Mouse (Mus musculus): ENCODE measurements around the gene Rom1. TPM values are rescaled to one million over a fixed set of nuclear protein-coding genes. Genes with fewer than 3 reads are reported as not detected.
"Not testable (repeated sequence)": the region's sequence is repeated elsewhere in the genome, so short reads cannot be mapped to it uniquely, and the experiment has no call there.

The Rom1 gene
- polyA plus RNA-seq, 1 experiment: 10.4 TPM

DNA sequence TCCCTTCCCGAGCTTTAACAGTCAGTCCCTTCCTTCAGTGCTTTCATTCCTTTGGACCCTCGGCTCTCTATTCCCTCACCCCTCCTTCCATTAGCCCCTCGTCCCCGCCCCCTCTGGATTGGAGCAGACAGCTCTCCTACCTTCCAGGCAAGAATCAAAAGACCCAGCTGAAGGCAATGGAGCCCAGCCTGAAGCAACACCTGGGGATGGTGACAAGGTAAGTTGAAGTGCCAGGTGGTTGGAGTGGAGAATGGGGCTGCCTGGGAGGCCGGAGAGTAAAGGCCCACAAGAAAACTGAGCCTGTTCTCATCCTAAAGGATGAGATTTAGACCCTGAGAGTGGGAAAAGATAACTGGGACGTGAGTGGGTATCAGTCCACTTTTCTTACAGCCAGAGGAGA, 20.6 kb downstream of the Rom1 start:
- H3K27me3 ChIP-seq (ENCODE audit: control insufficient read depth, insufficient read depth, insufficient read length): no peaks in the 10 kb centered on the region
- H3K79me3 ChIP-seq (ENCODE audit: low read depth): peaks cover 3% of the 10 kb centered on the region
- no peaks in the 10 kb centered on the region for H3K79me2 ChIP-seq (ENCODE audit: control insufficient read depth, insufficient read depth)
- peaks cover 96% of the 10 kb centered on the region for H3K36me3 ChIP-seq (ENCODE audit: control insufficient read depth, insufficient read depth)
- TF ChIP-seq USF1 (IDR thresholded peaks at IDR 0.05; ENCODE audit: low read depth) (no peak), FOSL1 (IDR thresholded peaks at IDR 0.05; ENCODE audit: insufficient read depth, low read length, poor library complexity, severe bottlenecking) (no peak), MYOG (IDR thresholded peaks at IDR 0.05; ENCODE audit: control insufficient read depth, extremely low read depth, insufficient read length) (no peak), CEBPB (IDR thresholded peaks at IDR 0.05; ENCODE audit: low read depth) (no peak), MAX (IDR thresholded peaks at IDR 0.05) (no peak), CTCF (IDR thresholded peaks at IDR 0.05; ENCODE audit: control insufficient read depth, insufficient read depth, insufficient read length) (no peak), MYOD1 (IDR thresholded peaks at IDR 0.05; ENCODE audit: control insufficient read depth, insufficient read length, low read depth) (no peak)
- no peak overlapping the region for H3ac ChIP-seq (ENCODE audit: control insufficient read depth, insufficient read length, low read depth)
- no peak overlapping the region for H3K4me3 ChIP-seq (ENCODE audit: insufficient read depth, poor library complexity, severe bottlenecking)

DNA sequence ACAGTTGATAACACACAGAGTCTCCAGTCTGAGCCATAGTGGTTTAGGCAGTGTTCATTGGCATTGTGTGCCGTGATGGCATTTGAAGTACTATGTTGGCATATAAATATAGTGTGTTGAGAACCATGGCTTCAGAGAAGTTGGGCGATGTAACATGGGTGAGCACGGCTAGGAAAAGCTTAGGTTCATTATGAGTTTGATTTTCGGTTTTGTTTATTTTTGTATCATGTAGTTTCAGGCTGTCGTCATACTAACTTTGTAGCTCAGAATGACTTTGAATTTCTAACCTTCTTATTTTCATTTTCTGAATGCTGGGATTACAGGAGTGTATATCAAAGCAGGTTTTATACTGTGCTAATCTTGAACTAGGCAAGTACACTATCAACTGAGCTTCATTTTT, 25.7 kb downstream of the Rom1 start:
- H3K36me3 ChIP-seq (ENCODE audit: control insufficient read depth, insufficient read depth): peaks cover 74% of the 10 kb centered on the region
- TF ChIP-seq MYOG (IDR thresholded peaks at IDR 0.05; ENCODE audit: control insufficient read depth, extremely low read depth, insufficient read length) (no peak), CTCF (IDR thresholded peaks at IDR 0.05; ENCODE audit: control insufficient read depth, insufficient read depth, insufficient read length) (no peak), FOSL1 (IDR thresholded peaks at IDR 0.05; ENCODE audit: insufficient read depth, low read length, poor library complexity, severe bottlenecking) (no peak), MAX (IDR thresholded peaks at IDR 0.05) (no peak), MYOD1 (IDR thresholded peaks at IDR 0.05; ENCODE audit: control insufficient read depth, insufficient read length, low read depth) (no peak), CEBPB (IDR thresholded peaks at IDR 0.05; ENCODE audit: low read depth) (no peak), USF1 (IDR thresholded peaks at IDR 0.05; ENCODE audit: low read depth) (no peak)
- H3K79me3 ChIP-seq (ENCODE audit: low read depth): peaks cover 39% of the 10 kb centered on the region
- no peak overlapping the region for H3ac ChIP-seq (ENCODE audit: control insufficient read depth, insufficient read length, low read depth)
- H3K27me3 ChIP-seq (ENCODE audit: control insufficient read depth, insufficient read depth, insufficient read length): no peaks in the 10 kb centered on the region
- H3K79me2 ChIP-seq (ENCODE audit: control insufficient read depth, insufficient read depth): peaks cover 44% of the 10 kb centered on the region
- H3K4me3 ChIP-seq (ENCODE audit: insufficient read depth, poor library complexity, severe bottlenecking): no peak overlapping the region

DNA sequence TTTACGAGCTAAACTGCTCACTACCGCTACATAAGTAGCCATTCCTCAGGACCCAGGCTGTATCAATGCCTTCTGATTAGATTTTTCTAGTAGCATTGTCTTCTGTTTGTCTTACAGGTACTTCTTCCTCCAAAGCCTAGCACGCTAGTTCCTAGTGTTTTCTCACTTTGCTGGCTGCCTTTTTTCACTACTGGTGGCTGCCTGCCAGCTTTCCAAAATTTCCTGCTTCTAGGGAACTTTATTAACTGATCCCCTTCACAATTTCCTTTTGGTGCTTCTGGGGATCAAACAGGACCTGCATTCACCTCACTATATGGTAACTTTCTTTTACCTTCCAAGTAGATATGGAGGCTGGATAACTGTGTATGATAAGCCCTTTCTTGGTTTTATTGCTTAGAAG, 30.1 kb downstream of the Rom1 start:
- TF ChIP-seq USF1 (IDR thresholded peaks at IDR 0.05; ENCODE audit: low read depth): no peak
- TF ChIP-seq CEBPB (IDR thresholded peaks at IDR 0.05; ENCODE audit: low read depth): no peak
- no peak for TF ChIP-seq CTCF (IDR thresholded peaks at IDR 0.05; ENCODE audit: control insufficient read depth, insufficient read depth, insufficient read length)
- TF ChIP-seq MAX (IDR thresholded peaks at IDR 0.05): no peak
- TF ChIP-seq MYOG (IDR thresholded peaks at IDR 0.05; ENCODE audit: control insufficient read depth, extremely low read depth, insufficient read length): no peak
- no peak for TF ChIP-seq FOSL1 (IDR thresholded peaks at IDR 0.05; ENCODE audit: insufficient read depth, low read length, poor library complexity, severe bottlenecking)
- no peak for TF ChIP-seq MYOD1 (IDR thresholded peaks at IDR 0.05; ENCODE audit: control insufficient read depth, insufficient read length, low read depth)
- Histone ChIP-seq H3ac (ENCODE audit: control insufficient read depth, insufficient read length, low read depth) (peak overlapping the region; percentile 1), H3K79me2 (ENCODE audit: control insufficient read depth, insufficient read depth) (peaks cover 83% of the 10 kb centered on the region), H3K27me3 (ENCODE audit: control insufficient read depth, insufficient read depth, insufficient read length) (no peaks in the 10 kb centered on the region), H3K4me3 (ENCODE audit: insufficient read depth, poor library complexity, severe bottlenecking) (peak overlapping the region; percentile 100), H3K36me3 (ENCODE audit: control insufficient read depth, insufficient read depth) (peaks cover 66% of the 10 kb centered on the region), H3K79me3 (ENCODE audit: low read depth) (peaks cover 61% of the 10 kb centered on the region)

DNA sequence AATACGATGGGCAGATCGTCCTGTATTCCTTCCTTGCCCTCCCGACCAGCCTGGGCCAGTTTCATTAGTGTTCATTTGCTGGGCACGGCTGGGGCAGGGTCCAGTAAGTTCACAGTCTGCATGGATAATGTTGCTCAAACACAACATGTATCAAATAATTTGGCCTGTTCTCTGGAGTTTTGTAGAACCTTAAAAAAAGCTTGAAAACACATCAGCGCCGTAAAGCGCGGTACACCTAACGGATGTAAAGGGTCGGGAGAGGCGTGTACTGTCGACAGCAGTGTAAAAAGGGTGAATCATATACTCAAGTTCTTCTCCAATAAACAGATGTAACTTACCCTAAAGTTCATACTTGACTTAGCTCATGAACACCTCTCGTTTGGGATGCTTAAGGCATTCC, 30.6 kb downstream of the Rom1 start:
- peak overlapping the region; percentile 99 for H3ac ChIP-seq (ENCODE audit: control insufficient read depth, insufficient read length, low read depth)
- no peaks in the 10 kb centered on the region for H3K27me3 ChIP-seq (ENCODE audit: control insufficient read depth, insufficient read depth, insufficient read length)
- TF ChIP-seq CTCF (IDR thresholded peaks at IDR 0.05; ENCODE audit: control insufficient read depth, insufficient read depth, insufficient read length) (no peak), CEBPB (IDR thresholded peaks at IDR 0.05; ENCODE audit: low read depth) (no peak), FOSL1 (IDR thresholded peaks at IDR 0.05; ENCODE audit: insufficient read depth, low read length, poor library complexity, severe bottlenecking) (no peak), MYOG (IDR thresholded peaks at IDR 0.05; ENCODE audit: control insufficient read depth, extremely low read depth, insufficient read length) (no peak), USF1 (IDR thresholded peaks at IDR 0.05; ENCODE audit: low read depth) (no peak), MYOD1 (IDR thresholded peaks at IDR 0.05; ENCODE audit: control insufficient read depth, insufficient read length, low read depth) (no peak)
- H3K36me3 ChIP-seq (ENCODE audit: control insufficient read depth, insufficient read depth): peaks cover 61% of the 10 kb centered on the region
- H3K4me3 ChIP-seq (ENCODE audit: insufficient read depth, poor library complexity, severe bottlenecking): peak overlapping the region; percentile 100
- H3K79me3 ChIP-seq (ENCODE audit: low read depth): peaks cover 66% of the 10 kb centered on the region
- H3K79me2 ChIP-seq (ENCODE audit: control insufficient read depth, insufficient read depth): peaks cover 88% of the 10 kb centered on the region

DNA sequence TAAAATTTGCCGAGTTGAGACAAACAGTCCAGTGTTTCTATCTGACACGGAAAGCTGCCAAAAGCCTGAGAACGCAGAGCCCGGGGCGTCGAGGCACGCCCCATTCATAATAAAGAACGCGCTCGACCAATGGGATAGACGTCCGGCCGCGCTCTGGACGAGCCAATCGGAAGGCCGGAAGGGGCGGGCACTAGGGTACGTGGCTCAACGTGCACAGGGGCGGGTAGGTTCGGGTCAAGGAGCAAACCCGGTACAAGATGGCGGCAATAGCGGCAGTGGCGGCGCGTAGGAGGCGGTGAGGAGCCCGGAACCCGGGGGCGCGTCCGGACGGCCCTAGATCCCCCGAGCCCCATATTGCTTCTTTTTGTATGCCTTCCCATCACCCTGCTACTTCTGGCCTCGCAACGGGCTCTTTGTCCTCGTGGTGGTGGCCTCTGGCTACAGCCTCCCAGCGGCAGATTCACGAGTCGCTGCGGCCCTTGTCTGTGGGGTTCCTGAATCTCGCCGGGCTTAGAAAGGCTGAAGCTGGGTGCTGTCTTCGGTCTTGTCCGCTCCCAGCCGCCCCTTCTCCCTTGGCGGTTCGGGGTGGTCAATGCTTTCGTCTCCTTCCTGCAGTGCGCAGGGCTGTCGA, 31.2 kb downstream of the Rom1 start, which contains the start of gene Ganab:
Gene Ganab (plus strand): TSS at position 207 of the 631 bp plus-strand sequence.
- Histone ChIP-seq H3K36me3 (ENCODE audit: control insufficient read depth, insufficient read depth) (peaks cover 55% of the 10 kb centered on the region), H3K4me3 (ENCODE audit: insufficient read depth, poor library complexity, severe bottlenecking) (peak within 1 kb of the TSS; percentile 100), H3ac (ENCODE audit: control insufficient read depth, insufficient read length, low read depth) (peak within 1 kb of the TSS; percentile 99), H3K27me3 (ENCODE audit: control insufficient read depth, insufficient read depth, insufficient read length) (no peaks in the 10 kb centered on the region), H3K79me3 (ENCODE audit: low read depth) (peaks cover 72% of the 10 kb centered on the region), H3K79me2 (ENCODE audit: control insufficient read depth, insufficient read depth) (peaks cover 94% of the 10 kb centered on the region)
- TF ChIP-seq MYOG (IDR thresholded peaks at IDR 0.05; ENCODE audit: control insufficient read depth, extremely low read depth, insufficient read length) (no peak), FOSL1 (IDR thresholded peaks at IDR 0.05; ENCODE audit: insufficient read depth, low read length, poor library complexity, severe bottlenecking) (no peak)

DNA sequence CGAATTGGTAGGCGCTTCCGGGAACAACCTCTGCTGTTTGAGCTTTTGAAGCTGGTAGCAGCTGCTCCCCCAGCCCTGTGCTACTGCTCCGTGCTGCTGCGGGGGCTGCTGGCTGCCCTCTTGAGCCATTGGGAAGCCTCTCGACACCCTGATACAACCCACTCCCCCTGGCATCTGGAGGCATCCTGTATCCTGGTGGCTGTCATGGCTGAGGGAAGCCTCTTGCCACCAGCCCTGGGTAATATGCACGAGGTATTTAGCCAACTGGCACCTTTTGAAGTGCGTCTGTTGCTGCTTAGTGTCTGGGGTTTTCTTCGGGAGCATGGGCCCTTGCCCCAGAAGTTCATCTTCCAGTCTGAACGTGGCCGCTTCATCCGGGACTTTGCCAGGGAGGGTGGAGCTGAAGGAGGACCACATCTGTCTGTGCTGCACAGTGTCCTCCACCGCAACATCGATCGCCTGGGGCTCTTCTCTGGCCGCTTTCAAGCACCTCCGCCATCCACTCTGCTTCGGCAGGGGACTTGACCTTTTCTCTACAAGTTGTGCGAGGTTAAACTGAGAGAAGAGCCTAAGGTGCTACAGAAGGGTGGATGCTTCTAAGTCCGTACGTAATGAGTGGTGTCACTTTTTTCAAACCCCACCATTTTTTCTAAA, 31.8 kb downstream of the Rom1 start:
- H3K27me3 ChIP-seq (ENCODE audit: control insufficient read depth, insufficient read depth, insufficient read length): not testable (repeated sequence)
- H3K4me3 ChIP-seq (ENCODE audit: insufficient read depth, poor library complexity, severe bottlenecking): peak overlapping the region; percentile 100
- H3K79me3 ChIP-seq (ENCODE audit: low read depth): peaks cover 73% of the 10 kb centered on the region
- peaks cover 93% of the 10 kb centered on the region for H3K79me2 ChIP-seq (ENCODE audit: control insufficient read depth, insufficient read depth)
- H3ac ChIP-seq (ENCODE audit: control insufficient read depth, insufficient read length, low read depth): peak overlapping the region; percentile 44
- peaks cover 49% of the 10 kb centered on the region for H3K36me3 ChIP-seq (ENCODE audit: control insufficient read depth, insufficient read depth)

DNA sequence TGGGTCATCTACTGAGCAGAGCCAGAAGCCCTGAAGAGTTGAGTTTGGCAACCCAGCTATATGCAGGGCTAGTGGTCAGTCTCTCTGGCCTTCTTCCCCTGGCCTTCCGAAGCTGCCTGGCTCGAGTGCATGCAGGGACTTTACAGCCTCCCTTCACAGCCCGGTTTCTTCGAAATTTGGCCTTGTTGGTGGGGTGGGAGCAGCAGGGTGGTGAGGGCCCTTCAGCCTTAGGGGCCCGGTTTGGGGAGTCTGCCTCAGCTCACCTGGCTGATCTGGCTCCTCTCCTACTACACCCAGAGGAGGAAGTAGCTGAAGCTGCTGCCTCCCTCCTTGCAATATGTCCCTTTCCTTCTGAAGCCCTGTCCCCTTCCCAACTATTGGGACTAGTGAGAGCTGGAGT, 32.9 kb downstream of the Rom1 start:
- Histone ChIP-seq H3K36me3 (ENCODE audit: control insufficient read depth, insufficient read depth) (peaks cover 51% of the 10 kb centered on the region), H3K79me3 (ENCODE audit: low read depth) (peaks cover 64% of the 10 kb centered on the region), H3ac (ENCODE audit: control insufficient read depth, insufficient read length, low read depth) (peak overlapping the region; percentile 1), H3K79me2 (ENCODE audit: control insufficient read depth, insufficient read depth) (peaks cover 85% of the 10 kb centered on the region)
- H3K4me3 ChIP-seq (ENCODE audit: insufficient read depth, poor library complexity, severe bottlenecking); H3K27me3 ChIP-seq (ENCODE audit: control insufficient read depth, insufficient read depth, insufficient read length): not testable (repeated sequence)
